Mouse (Mus musculus) T-helper 1 cell (primary cell): ENCODE results near the gene Zfp652.
"Not testable (repeated sequence)": the region's sequence is repeated elsewhere in the genome, so short reads cannot be mapped to it uniquely, and the experiment has no call there.

ENCODE experiments used
- in situ Hi-C: fragments of 300-600 bp; cut with MboI, MseI; formaldehyde crosslinking; loops from one replicate; pipeline ENCODE4 v1.15.1; 2025; ENCODE audit warnings: high pct_unique_total_duplicates

Zfp652 gene

DNA sequence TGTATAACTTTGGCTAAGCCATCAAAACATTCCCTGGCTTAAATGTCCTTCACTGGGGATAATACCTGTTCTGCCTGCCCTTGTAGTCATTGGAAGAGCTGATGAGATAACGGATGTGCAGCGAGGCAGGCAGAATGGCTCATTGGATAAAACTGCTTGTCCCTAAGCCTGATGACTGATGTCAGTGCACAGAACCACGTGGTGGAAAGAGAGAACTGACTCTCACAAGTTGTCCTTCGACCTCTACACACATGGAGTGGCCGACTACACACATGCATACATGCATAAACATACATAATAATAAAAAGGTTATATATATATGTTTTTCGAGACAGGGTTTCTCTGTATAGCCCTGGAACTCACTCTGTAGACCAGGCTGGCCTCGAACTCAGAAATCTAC, 2.0 kb upstream of the Zfp652 start:
- in situ Hi-C loops: loop anchor here (10.0 kb wide), 1 partner anchor 1304 kb away; the partner anchor contains the start of gene Sp6

DNA sequence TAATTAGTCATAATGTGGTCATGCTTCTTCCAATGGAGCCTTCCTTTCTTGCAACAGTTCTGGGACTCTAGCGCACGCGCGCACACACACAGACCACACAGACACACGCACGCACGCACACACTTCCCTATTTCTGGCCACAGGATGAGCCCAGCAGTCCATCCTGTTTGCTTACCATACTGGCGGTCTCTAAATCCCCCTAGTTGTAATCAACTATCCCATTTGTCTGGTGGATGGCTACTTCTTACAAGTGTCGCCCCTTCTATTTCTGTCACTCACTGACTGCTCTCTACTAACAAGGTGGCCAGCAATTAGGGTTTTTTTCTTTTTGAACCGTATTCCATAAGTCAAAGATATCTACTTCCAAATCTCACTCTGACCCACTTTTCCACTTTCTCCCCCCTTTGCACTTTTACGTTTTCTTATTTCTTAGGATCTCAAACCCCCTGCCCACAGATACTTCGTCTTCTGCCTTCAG, 349 bp upstream of the Zfp652 start:
- in situ Hi-C loops: loop anchor here (10.0 kb wide), 1 partner anchor 1303 kb away; the partner anchor contains the start of gene Sp6

DNA sequence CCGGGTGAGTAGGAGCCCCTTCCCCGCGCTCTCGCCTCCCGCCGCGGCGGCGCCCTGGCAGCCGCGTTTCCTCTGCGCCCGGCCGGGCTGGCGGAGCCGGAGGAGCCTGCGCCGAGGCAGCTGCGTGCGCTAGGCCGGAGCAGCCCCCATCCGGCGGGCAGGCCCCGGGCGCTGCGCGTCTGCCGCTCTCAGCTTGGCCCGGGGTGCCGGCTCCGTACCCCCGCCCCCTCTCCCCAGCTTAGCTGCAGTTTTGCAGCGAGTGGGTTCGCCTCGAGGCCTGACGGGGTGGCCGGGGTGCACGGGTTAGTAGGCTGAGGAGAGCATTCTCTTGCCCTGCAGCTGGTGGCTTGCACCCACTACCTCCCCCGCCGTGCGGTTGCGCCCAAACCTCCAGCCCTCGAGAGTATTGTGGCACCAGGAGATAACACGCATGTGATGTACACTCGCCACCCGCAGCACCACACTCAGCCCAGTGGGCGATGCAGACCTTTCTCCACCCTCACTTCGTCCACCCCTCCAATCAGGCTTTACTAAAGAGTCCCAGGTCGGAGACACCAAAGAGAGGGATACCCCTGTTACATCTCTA, 845 bp downstream of the Zfp652 start:
- in situ Hi-C loops: loop anchor here (10.0 kb wide), 1 partner anchor 1301 kb away; the partner anchor contains the start of gene Sp6

DNA sequence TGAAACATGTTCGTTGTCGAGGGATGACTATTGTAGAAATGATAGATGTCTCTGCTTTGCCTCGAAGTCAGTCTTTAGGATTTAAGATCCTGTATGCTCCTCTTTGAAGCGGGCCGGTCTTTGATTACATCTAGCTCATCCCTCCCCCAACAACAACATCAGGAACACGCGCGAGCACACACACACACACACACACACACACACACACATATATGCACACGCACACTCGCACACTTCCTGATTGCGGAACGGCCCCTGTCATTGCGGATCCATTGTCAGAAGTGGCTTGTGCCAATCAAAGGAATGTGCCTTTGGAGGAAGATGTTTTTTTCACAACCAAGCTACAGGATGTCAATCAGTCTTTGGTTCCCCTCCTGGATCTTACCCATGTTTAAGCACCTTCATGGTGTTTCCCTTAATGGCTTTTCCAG, 1.4 kb downstream of the Zfp652 start:
- in situ Hi-C loops: loop anchor here (10.0 kb wide), 1 partner anchor 1301 kb away; the partner anchor contains the start of gene Sp6

DNA sequence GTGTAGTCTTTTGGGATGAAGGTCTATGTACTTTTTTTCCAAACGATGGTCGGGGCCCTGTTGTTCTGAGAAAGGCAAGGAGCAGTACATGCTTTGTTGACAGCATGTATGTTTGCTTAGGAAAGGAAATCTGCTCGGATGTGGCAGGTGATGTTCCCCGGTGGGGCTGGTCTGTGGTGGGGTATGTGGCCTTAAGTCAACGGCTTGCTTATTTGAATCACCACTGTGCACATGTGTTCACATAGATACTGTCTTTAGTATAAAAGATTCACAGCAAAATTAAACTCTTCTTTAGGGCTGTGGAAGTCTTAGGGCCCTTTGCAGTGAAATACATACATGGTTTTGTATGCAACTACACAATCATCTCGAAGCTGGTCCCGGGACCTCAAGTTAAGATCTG, 1.9 kb downstream of the Zfp652 start:
- in situ Hi-C loops: loop anchor here (10.0 kb wide), 1 partner anchor 1300 kb away; the partner anchor contains the start of gene Sp6

DNA sequence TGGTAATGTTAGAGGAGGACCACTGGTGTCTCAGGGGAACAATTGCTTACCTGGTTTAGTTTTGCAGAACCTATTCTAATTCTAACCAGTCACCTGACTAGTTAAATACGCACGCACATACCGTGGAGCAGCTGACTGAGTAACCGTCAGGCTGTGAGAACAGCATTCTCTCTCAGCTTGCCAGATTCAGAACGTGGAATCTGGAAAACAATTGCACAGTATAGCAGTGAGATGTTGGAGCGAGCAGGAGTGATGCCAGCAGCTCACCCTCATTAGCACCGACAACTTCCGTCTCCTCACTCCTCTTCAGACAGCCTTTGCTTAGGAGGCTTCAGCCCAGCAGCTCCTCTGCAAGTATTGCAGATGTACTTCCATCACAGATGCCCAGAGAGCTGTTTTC, 3.7 kb downstream of the Zfp652 start:
- in situ Hi-C loops: loop anchor here (10.0 kb wide), 1 partner anchor 1299 kb away; the partner anchor contains the start of gene Sp6

DNA sequence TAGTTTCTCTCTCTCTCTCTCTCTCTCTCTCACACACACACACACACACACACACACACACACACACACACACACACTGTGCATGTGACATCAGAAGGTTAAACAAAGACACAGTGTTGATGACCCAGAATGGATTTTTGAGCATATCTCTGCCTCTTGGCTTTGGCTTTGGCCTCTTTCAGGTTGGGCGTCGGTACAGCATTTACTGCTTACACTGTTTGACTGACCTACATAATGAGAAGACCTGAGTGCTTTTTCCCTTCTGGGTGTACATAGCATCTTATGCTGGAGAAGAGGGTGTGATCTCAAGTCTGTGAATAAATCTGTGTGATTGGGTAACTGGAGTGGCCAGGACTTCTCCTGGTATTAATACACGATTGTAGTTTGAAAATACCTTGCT, 6.9 kb downstream of the Zfp652 start:
- in situ Hi-C loops: loop anchor here (10.0 kb wide), 1 partner anchor 1295 kb away; the partner anchor contains the start of gene Sp6

DNA sequence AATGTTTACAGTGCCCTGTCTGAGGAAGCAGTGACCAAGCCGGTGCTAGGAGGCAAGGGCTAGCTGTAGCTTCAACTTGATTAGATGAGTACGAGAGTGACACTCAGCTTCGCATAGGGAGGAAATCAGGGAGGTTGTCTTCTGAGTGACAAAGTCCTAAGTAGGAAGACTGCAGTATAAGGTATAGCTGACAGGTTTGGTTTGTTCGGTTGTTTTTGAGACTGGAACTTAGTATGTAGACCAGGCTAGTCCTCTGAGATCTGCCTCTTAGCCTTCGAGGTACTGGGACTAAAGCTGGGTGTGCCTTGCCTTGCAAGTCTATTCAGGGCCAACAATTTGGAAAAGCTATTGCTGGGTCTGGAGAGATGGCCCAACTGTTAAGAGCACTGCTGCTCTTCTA, 10.8 kb downstream of the Zfp652 start, which contains the start of gene B130006D01Rik:
B130006D01Rik (plus strand) TSS at position 301 of the 400 bp plus-strand sequence.
- in situ Hi-C loops: no loop called here

DNA sequence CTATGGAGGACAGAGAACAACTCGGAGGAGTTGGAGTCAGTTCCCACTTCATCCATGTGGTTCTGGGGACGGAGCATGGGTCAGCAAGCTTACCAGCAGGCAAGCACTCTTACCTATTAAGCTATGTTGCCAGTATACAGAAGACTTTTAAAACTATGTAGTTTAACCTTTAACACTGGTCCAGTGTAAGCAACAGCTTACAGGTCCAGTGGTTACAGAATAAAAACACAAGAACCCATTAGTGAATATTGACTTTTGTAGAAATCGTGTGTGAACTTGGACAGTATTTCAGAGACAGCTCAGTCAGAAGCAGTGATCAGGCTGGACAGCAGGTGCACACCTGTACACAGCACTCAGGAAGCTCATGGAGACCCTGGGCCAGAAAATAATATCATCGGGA, 12.0 kb downstream of the Zfp652 start:
- in situ Hi-C loops: no loop called here

DNA sequence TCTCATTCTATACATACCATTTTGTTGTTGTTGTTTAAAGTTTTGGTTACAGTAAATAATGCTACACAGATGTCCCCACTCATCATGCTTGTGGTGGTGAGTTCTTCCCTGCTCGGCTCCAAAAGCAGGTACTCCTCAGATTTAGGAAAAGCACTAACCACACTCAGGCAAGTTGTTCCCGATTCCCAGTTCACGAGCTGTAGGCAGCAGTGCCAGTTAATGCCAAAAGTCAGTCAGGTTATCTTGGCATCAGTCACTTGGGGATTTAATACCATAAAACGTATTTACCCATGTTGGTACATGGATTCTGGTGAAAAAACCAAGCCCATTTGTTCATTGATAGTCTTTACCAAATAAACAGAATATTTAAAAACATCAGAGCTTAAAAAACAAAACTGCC, 13.7 kb downstream of the Zfp652 start:
- in situ Hi-C loops: no loop called here

DNA sequence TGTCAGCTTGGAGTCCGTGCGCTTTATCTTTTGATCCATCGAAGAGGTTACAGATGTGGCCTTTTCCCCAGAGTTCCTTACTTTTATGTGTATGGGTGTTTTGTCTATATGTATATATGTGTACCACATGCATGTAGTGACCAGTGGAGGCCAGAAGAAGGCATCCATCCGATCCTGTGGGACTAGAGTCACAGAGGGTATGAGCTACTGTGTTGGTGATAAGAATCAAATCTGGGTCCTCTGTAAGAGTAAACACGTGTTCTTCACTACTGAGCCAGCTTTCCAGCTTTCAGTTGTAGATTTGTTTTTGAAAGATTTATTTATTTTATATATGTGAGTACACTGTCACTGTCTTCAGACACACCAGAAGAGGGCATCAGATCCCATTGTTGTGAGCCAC, 15.5 kb downstream of the Zfp652 start:
- in situ Hi-C loops: no loop called here

DNA sequence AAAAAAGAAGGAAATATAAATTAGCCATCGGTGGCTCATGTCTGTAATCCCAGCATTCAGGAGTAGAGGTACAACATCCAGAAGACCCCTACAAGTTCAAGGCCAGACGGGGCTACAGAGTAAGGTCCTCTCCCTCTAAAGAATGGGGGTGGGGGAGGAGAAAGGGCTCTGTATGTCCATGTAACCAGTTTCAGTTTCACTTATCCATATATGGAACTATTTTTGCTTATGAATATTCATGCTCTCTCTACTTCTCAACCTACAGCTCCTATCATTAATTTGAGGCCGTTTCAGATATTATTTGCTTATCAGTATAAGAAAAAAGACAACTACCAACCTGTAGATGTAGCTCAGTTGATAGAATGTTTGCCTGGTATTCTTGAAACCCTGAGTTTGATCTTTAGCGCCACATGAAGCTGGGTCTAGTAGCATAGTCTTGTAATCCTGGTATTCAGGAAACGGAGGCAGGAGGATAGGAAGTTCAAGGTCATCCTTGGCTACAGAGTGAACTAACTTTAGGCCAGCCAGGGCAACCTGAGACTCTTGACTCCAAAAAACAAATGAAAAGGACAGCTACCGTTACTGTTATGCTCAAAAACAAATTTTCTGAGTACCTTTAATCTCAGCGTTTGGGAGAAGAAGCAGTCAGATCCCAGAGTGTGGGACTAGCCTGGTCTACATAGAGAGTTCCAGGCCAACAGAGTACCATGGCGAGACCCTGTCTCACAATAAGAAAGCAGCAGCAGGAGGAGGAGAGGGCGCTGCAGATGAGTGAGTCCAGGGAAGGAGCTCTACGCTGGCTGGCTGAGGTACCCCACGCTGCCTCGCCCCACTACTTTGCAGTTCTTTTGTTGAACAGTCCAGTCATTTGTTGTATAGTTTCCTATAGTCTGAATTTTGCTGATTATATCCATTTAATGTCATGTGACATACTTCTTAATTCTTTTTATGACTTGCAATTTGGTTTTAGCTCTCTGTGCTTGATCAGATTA, 16.7 kb downstream of the Zfp652 start:
- in situ Hi-C loops: no loop called here

DNA sequence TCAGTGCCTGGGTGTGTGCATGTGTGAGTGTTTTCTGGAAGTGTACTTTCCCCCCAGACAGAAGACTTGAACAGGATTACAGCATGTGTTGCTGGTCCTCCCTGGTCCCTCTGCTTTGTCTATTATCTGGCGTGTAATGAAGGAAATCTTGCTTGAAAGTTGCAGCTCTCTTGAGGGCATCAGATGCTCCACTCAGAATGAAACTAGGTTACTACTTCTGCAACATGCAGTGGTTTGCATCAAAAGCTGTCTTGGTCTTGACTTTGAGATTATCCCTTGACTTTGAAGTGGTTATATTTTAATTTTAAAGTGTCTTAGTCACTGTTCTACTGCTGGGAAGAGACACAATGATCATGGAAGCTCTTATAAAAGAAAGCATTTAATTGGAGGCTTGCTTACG, 22.0 kb downstream of the Zfp652 start:
- in situ Hi-C loops: no loop called here

DNA sequence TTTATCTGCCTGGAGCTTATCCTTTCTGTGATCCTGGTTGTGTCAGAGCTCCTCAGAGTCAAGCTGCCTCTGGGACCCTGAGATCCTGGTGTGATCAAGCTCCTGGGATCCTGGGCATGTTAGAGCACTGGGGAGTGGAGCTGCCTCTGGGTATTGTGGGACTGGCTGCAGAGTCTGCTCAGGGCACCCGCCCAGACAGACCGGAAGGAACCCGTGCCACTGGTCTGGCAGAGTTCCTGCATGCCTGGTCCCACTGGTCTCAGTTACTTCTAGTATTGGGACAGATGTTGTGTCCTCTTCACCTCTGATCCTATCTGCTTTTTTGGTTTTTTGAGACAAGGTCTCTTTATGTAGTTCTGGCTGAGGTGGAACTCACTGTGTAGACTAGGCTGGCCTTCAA, 25.3 kb downstream of the Zfp652 start:
- in situ Hi-C loops: no loop called here

DNA sequence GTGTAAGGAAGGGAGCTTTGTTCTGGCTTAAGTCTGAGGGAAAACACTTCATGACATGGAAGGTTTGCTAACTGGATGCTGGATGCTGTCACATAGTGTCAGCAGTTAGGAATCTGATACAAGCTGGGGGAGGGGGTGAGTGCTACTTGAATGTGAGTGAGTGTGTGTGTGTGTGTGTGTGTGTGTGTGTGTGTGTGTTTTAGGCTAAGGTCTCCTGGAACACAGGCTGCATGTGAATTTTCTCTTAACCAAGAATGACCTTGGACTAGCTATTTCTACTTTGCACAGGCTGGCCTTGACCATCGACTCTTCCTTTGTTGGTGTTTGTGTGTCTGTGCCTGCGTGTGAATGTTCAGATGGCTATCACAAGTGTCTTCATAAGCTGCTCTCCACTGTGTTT, 32.0 kb downstream of the Zfp652 start:
- in situ Hi-C loops: no loop called here

DNA sequence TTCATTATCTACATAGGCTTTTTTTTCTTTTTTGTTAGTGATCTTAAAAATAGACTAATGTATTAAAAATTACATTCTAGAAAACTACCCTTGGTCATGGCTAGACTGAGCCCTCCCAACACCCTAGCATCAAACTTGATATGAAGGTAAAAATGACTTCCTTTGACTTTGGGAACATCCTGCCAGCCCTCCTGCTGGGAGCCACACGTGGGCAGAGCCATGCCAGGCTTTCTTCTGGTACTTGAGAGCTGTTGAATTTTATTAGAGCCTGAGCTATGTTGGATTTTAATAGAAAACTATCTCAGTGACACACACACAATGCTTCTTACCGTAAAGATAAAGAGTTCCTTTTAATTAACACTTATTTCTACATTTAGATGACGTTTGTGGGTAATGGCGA, 34.3 kb downstream of the Zfp652 start:
- in situ Hi-C loops: no loop called here

DNA sequence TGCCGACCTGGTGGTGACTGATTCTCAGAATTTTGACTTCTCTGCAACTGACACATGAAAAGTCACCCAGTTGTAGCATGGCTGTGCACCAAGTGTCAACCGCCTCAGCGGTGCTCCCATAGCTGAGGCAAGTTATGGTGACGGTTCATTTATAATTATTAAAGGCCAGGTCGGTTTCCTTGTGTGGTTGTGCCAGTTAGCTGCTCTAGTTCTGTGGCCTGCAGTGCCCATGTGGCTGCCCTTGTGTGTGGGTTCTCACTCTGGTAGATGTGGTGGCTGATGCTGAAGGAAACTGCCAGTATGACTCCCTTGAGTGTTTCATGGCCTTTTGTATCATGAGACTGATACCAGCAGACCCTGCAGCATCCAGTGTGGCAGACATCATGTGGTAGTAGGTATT, 35.9 kb downstream of the Zfp652 start:
- in situ Hi-C loops: no loop called here

DNA sequence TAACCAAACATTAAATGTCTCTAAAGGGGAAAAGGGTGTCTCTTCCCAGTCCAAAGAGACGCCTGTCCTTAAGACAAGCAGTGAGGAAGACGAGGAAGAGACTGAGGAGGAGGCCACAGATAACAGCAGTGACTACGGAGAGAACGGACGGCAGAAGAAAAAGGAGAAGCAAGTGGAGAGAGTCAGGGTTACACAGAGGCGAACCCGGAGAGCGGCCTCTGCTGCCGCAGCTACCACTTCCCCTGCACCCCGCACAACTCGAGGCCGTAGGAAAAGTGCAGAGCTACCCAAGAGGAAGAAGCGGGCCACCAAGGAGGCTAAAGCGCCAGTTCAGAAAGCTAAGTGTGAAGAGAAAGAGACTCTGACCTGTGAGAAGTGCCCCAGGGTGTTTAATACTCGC, 37.1 kb downstream of the Zfp652 start:
- in situ Hi-C loops: loop anchor here (5.0 kb wide), 1 partner anchor 67 kb away; no protein-coding TSS in a partner anchor

DNA sequence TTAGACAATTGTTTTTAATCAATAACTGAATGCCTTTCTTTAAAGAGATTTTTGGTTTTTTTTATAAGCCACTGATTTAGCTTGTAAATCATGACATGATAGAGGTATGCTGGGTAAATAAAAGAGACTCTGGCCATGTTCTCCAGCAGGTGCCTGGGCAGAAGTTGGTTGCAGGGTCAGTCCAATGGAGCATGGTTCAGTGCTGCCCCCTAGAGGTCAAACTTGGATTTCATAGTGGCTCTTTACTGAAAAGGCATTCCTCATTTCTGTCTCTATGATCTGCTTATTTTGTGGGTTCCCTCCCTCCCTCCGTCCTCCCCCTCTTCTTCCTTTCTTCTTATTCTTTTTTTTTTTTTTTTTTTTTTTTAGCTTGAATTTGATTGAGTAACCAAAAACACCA, 38.5 kb downstream of the Zfp652 start:
- in situ Hi-C loops: loop anchor here (5.0 kb wide), 1 partner anchor 69 kb away; no protein-coding TSS in a partner anchor

DNA sequence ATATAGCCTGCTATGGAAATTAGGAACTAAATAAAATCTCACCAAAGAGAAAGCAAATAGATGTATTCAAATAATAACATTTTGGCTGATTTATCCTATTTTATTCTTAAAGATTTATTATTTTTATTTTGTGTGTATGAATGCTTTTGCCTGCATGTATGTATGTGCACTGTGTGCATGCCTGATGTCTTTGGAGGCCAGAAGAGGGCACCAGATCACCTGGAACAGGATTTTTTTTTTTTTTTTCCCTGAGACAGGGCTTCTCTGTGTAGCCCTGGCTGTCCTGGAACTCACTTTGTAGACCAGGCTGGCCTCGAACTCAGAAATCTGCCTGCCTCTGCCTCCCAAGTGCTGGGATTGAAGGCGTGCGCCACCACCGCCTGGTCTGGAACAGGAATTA, 42.7 kb downstream of the Zfp652 start:
- in situ Hi-C loops: not testable (repeated sequence)

DNA sequence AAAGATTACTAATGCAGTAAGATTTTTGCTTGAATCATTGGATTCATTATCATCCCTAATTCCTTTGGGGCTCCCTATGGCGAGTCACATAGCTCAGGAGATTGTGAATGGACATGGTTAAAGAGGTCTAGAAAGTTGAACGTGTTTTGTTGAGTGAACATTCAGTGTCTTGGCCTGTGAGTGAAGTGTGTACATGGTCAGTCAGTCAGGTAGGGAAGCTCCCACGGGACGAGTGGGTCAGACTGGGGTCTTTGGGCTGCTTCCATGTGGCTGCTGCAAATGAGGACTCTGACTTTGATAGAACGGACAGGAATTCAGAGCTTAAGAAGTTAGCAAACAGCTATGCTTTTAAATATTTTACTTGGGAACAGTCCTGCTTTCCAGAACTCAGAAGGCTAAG, 48.0 kb downstream of the Zfp652 start:
- in situ Hi-C loops: no loop called here

DNA sequence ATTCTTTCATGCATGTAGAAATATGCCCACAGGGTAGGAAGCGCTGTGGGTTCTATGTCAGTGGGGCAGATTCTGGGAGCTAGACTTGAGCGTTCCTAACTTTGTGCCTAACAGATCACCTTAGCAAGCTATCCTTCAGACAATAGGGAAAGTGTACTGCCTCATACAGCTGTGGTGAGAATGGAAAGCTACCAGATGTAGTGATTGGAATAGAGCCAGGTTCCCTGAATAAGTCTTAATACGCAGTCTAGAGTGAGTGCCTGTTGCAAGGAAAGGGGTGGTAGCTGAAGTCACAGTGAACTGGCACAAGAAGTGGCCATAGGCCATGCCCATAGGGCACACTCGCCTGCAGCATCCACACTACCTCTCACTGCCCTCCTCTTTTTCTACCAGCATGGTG, 50.5 kb downstream of the Zfp652 start:
- in situ Hi-C loops: no loop called here
